Mouse (Mus musculus): ENCODE measurements around the gene Oca2. TPM values are rescaled to one million over a fixed set of nuclear protein-coding genes. Genes with fewer than 3 reads are reported as not detected.

Oca2 gene
- total RNA-seq (2023), result not detected

DNA sequence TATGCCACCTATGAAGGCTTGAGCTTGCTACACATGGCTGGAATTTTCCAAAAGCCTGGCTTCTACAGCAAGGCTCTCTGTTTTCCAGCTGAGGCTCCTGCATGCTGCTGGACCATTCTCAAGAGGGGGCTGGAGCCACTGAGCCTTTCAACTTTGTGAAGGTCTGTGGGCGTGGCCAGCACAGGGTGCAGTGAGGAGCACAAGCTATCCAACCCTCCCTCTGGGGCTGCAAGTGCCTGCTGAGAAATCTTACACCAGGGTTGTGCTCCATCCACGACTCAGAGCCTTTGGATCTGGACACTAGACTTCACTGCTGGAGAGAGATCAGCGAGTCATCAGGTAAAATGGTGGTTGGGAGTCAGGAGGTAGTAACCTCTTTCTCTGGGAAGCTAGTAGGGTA, at the start of gene Oca2:
TSS of gene Oca2 (plus strand) at position 218 of the 400 bp plus-strand sequence.

Other genes starting within 250 kb of the Oca2 start
- 1.9 TPM for gene Nipa1, start 219.8 kb upstream of the Oca2 start, total RNA-seq (2023)
- 91.1 TPM for gene Herc2, start 189.6 kb upstream of the Oca2 start, total RNA-seq (2023)

All from CD8-positive naive resting alpha-beta T cell, adult 57 days (primary cell).